7 mouse cellular contexts compared by ENCODE assay signal in the genomic region with DNA sequence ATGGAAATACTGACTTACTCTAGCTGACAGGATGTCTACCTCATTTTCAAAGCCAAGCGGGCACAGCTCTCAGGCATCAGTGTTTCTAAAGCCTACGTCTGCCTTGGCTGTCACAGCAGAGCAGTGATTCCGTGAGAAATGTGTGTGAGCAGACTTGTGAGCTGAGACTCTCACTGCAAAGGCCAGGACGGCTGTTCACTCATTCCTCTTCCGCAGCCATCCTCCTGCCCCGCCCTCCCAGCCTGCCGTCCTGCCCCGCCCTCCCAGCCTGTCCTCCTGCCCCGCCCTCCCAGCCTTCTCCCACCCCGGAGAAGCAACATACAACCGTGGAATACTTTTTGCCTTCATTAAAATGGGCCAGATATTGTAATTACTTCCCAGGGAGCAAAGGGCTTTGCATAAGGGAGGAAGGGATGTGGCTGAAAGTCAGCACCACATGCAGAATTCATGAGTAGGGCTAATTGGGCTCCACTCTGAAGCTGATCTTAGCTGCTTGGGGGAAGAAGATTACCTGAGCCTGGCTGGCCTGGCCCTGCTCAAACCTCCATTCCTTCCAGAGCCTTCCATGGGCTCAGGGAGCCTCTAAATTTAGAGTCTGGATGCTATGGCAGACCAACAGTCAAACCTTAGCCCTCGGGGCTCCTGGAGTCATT. TPM values are rescaled to one million over a fixed set of nuclear protein-coding genes. Genes with fewer than 3 reads are reported as not detected.
DNase-seq lines count a peak whose midpoint lies in the region; ATAC-seq and TF ChIP-seq lines count a peak whose summit lies in the region.

No protein-coding gene starts in this region.

- H3K9ac ChIP-seq in forebrain, embryonic 16.5 days (replicated peaks; ENCODE audit: low read depth, low read length) = peak overlapping the region; percentile 27

- H3K4me1 ChIP-seq in forebrain, embryonic 16.5 days (replicated peaks; ENCODE audit: control insufficient read depth, insufficient read depth, low read length) = peaks cover 20% of the 10 kb centered on the region

- 8% methylated on average over 12 of the region's 12 CpGs for WGBS in forebrain, embryonic 16.5 days

- peak; percentile 79 for ATAC-seq in forebrain, embryonic 16.5 days

- H3K9me3 ChIP-seq in forebrain, embryonic 16.5 days (ENCODE audit: control insufficient read depth, low read length) = no peaks in the 10 kb centered on the region; the same call in 1 of the 2 replicates

- peak; percentile 65 to 74 for DNase-seq in kidney, postnatal 4 days
- no peak for DNase-seq in kidney, adult 9 months
- DNase-seq in embryo, embryonic 10 days (ENCODE audit: low spot score) = peak; percentile 53
- DNase-seq in lung, postnatal 4 days = peak; percentile 30 to 45
- no peak for DNase-seq in left cerebral cortex, adult 2 months (ENCODE audit: extremely low spot score in 1 of 2, low spot score in 2 of 2)
- DNase-seq in gastrocnemius, adult 18-20 months (ENCODE audit: low spot score) = no peak

- H3K27ac ChIP-seq in forebrain, embryonic 16.5 days (ENCODE audit: low read length) = peak overlapping the region; percentile 81
- no peak overlapping the region for H3K27ac ChIP-seq in left cerebral cortex, adult 2 months

- H3K4me2 ChIP-seq in forebrain, embryonic 16.5 days (ENCODE audit: low read length) = peak overlapping the region; percentile 44

- intact Hi-C loops in left cerebral cortex, adult 2 months (cut with DNase I) = no loop called here

- peak overlapping the region; percentile 18; the same call in 1 of the 2 replicates for H3K4me3 ChIP-seq in forebrain, embryonic 16.5 days (replicated peaks; ENCODE audit: low read length)
- H3K4me3 ChIP-seq in left cerebral cortex, adult 2 months = no peak overlapping the region

- H3K27me3 ChIP-seq in forebrain, embryonic 16.5 days (replicated peaks; ENCODE audit: control insufficient read depth, insufficient read depth, low read length) = no peaks in the 10 kb centered on the region

- TF ChIP-seq CTCF in left cerebral cortex, adult 2 months (IDR thresholded peaks at IDR 0.05) = no peak

- H3K36me3 ChIP-seq in forebrain, embryonic 16.5 days (ENCODE audit: control insufficient read depth, insufficient read depth) = no peaks in the 10 kb centered on the region

RNA-seq across cellular contexts. Expression of a gene that starts 23.0 kb away (rescaled TPM):
- polyA plus RNA-seq in forebrain, embryonic 16.5 days (2015; fragmentation: Nextera tagmentation; extraction: Ambion mirVana) = 14.9 and 18.4 TPM in 2 replicates
- total RNA-seq in left cerebral cortex, adult 2 months (2021) = 1 to 10 TPM; 3.9 to 6.8 TPM
- not detected for total RNA-seq in gastrocnemius, adult 18-20 months (2021)

RNA-seq across cellular contexts. Expression of a gene that starts 23.0 kb away (rescaled TPM):
- polyA plus RNA-seq in forebrain, embryonic 16.5 days (2015; fragmentation: Nextera tagmentation; extraction: Ambion mirVana) = 2.5 and 3.3 TPM in 2 replicates
- total RNA-seq in left cerebral cortex, adult 2 months (2021) = 1 to 10 TPM; 4.3 to 6.1 TPM
- total RNA-seq in gastrocnemius, adult 18-20 months (2021) = not detected

RNA-seq across cellular contexts. Expression of a gene that starts 28.8 kb away (rescaled TPM):
- polyA plus RNA-seq in forebrain, embryonic 16.5 days (2015; fragmentation: Nextera tagmentation; extraction: Ambion mirVana) = 0.48 and 1.9 TPM in 2 replicates
- total RNA-seq in left cerebral cortex, adult 2 months (2021) = 10 to 100 TPM; 27.9 to 33.2 TPM
- 1 to 10 TPM; 5.0 to 6.1 TPM for total RNA-seq in gastrocnemius, adult 18-20 months (2021)

Comparison
In these comparisons a context has a peak if more than half of its experiments do, and no peak if none do; other contexts are left out.
1. DNase-seq: peak in kidney, postnatal 4 days (2 of 2), embryo, embryonic 10 days (single experiment) and lung, postnatal 4 days (2 of 2); none in kidney, adult 9 months (single experiment), left cerebral cortex, adult 2 months (0 of 2) and gastrocnemius, adult 18-20 months (single experiment).
2. RNA of a gene that starts 23.0 kb away (total RNA-seq): 3.9 to 6.8 TPM in left cerebral cortex, adult 2 months; not detected in gastrocnemius, adult 18-20 months; every median in the first group is over 4 times any median in the second.
3. RNA of a gene that starts 23.0 kb away (total RNA-seq): 4.3 to 6.1 TPM in left cerebral cortex, adult 2 months; not detected in gastrocnemius, adult 18-20 months; every median in the first group is over 4 times any median in the second.
4. RNA of a gene that starts 28.8 kb away (total RNA-seq): 27.9 to 33.2 TPM in left cerebral cortex, adult 2 months; 5.0 to 6.1 TPM in gastrocnemius, adult 18-20 months; every median in the first group is over 4 times any median in the second.